Mouse (Mus musculus) olfactory bulb, adult 2 months (tissue): ENCODE measurements around the gene Dut.

ENCODE experiments used
- CTCF ChIP-seq: fragments of 200-500 bp; IDR thresholded peaks from 2 replicates; pipeline ENCODE4 v1.5.1; 2012; ENCODE audit warnings: low read depth, mild to moderate bottlenecking, low read length, moderate library complexity; ENCODE audit not compliant: insufficient read depth
- POLR2A ChIP-seq: fragments of 200-500 bp; IDR thresholded peaks from 2 replicates; pipeline ENCODE4 v1.6.1; 2012; ENCODE audit warnings: mild to moderate bottlenecking, low read depth, low read length, moderate library complexity; ENCODE audit not compliant: insufficient read depth

DNA sequence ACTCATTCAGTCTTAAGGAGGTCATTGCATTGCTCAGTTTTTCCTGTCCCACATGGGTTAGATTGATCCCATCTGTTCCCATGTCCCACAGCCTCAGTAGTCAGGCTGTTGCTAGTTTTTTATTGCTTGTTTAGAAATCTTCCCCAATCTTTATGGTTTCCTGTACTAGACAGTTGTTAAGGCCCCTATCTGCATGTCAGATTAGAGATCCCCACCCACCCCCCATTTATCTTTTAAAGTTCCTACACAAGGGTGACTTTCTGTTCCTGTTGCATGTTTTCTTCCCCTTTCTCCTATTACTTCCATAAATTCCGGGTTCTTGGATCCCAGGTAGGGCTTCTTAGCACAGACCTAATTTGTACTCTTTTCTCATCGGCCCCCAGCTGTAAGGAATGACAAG is 13.5 kb upstream of the Dut start:
- no peak for TF ChIP-seq POLR2A
- no peak for TF ChIP-seq CTCF
